Mouse (Mus musculus): ENCODE data around the gene Lrrc8e. TPM values are rescaled to one million over a fixed set of nuclear protein-coding genes. Genes with fewer than 3 reads are reported as not detected.
"Not testable (repeated sequence)": the region's sequence is repeated elsewhere in the genome, so short reads cannot be mapped to it uniquely, and the experiment has no call there.

Lrrc8e gene
- polyA plus RNA-seq, 1 experiment from 2014 or later = 0.97 TPM

- WGBS = 82% methylated on average over 15 of the region's 15 CpGs
- H3K9ac ChIP-seq (ENCODE audit: low read depth, low read length) = peak within 1 kb of the TSS; percentile 46
Observed at GRCm38 (mm10) chr8:4247951-4248540, 21.4 kb downstream of the Lrrc8e start, which contains the start of gene Tgfbr3l. TSS of gene Tgfbr3l (plus strand) at chr8:4248214.

GRCm38 (mm10) chr8:4249213-4249612, 22.6 kb downstream of the Lrrc8e start:
- no peak overlapping the region for H3K4me2 ChIP-seq (ENCODE audit: low read depth, low read length)
- no peak overlapping the region for H3K27ac ChIP-seq (replicated peaks; ENCODE audit: low read depth, low read length)
- H3K9me3 ChIP-seq (ENCODE audit: control insufficient read depth, low read length) = no peaks in the 10 kb centered on the region
- peaks cover 53% of the 10 kb centered on the region for H3K36me3 ChIP-seq (ENCODE audit: control insufficient read depth, insufficient read depth, low read length)
- H3K4me1 ChIP-seq (ENCODE audit: control insufficient read depth, insufficient read depth, low read length) = peaks cover 15% of the 10 kb centered on the region
- H3K4me3 ChIP-seq (ENCODE audit: low read depth, low read length) = no peak overlapping the region
- DNase-seq (ENCODE audit: low spot score) (peak; percentile 31), ATAC-seq (ENCODE audit: low read depth) (no peak)
- peak overlapping the region; percentile 46 for H3K9ac ChIP-seq (ENCODE audit: low read depth, low read length)
- H3K27me3 ChIP-seq (replicated peaks; ENCODE audit: control insufficient read depth, insufficient read depth, low read length) = no peaks in the 10 kb centered on the region
- 7% methylated on average over 23 of the region's 29 CpGs for WGBS

More at GRCm38 (mm10) chr8:4247951-4248540, 21.4 kb downstream of the Lrrc8e start, which contains the start of gene Tgfbr3l:
- ATAC-seq (ENCODE audit: low read depth) (no peak), DNase-seq (ENCODE audit: low spot score) (no peak)
- no peak within 1 kb of the TSS for H3K27ac ChIP-seq (replicated peaks; ENCODE audit: low read depth, low read length)
- H3K4me3 ChIP-seq (ENCODE audit: low read depth, low read length) = no peak within 1 kb of the TSS
- H3K4me2 ChIP-seq (ENCODE audit: low read depth, low read length) = no peak within 1 kb of the TSS
- peaks cover 10% of the 10 kb centered on the region for H3K4me1 ChIP-seq (ENCODE audit: control insufficient read depth, insufficient read depth, low read length)
- H3K36me3 ChIP-seq (ENCODE audit: control insufficient read depth, insufficient read depth, low read length) = peaks cover 64% of the 10 kb centered on the region
- H3K27me3 ChIP-seq (replicated peaks; ENCODE audit: control insufficient read depth, insufficient read depth, low read length) = no peaks in the 10 kb centered on the region
- H3K9me3 ChIP-seq (ENCODE audit: control insufficient read depth, low read length) = no peaks in the 10 kb centered on the region

- peaks cover 53% of the 10 kb centered on the region for H3K36me3 ChIP-seq (ENCODE audit: control insufficient read depth, insufficient read depth, low read length)
- no peaks in the 10 kb centered on the region for H3K9me3 ChIP-seq (ENCODE audit: control insufficient read depth, low read length)
- H3K4me3 ChIP-seq (ENCODE audit: low read depth, low read length) = no peak overlapping the region
- H3K27me3 ChIP-seq (replicated peaks; ENCODE audit: control insufficient read depth, insufficient read depth, low read length) = no peaks in the 10 kb centered on the region
- H3K27ac ChIP-seq (replicated peaks; ENCODE audit: low read depth, low read length) = no peak overlapping the region
- ATAC-seq (ENCODE audit: low read depth) (no peak), DNase-seq (ENCODE audit: low spot score) (peak; percentile 79)
- 29% methylated on average over 24 of the region's 26 CpGs for WGBS
- H3K9ac ChIP-seq (ENCODE audit: low read depth, low read length) = no peak overlapping the region
- H3K4me1 ChIP-seq (ENCODE audit: control insufficient read depth, insufficient read depth, low read length) = peaks cover 15% of the 10 kb centered on the region
- no peak overlapping the region for H3K4me2 ChIP-seq (ENCODE audit: low read depth, low read length)
Observed at GRCm38 (mm10) chr8:4250306-4250970, 23.8 kb downstream of the Lrrc8e start.

GRCm38 (mm10) chr8:4252116-4252760, 25.6 kb downstream of the Lrrc8e start:
- H3K9me3 ChIP-seq (ENCODE audit: control insufficient read depth, low read length) = no peaks in the 10 kb centered on the region
- H3K4me2 ChIP-seq (ENCODE audit: low read depth, low read length) = peak overlapping the region; percentile 80
- ATAC-seq (ENCODE audit: low read depth) = no peak
- peak overlapping the region; percentile 90; the same call in 1 of the 2 replicates for H3K27ac ChIP-seq (replicated peaks; ENCODE audit: low read depth, low read length)
- H3K27me3 ChIP-seq (replicated peaks; ENCODE audit: control insufficient read depth, insufficient read depth, low read length) = no peaks in the 10 kb centered on the region
- peak overlapping the region; percentile 86 for H3K9ac ChIP-seq (ENCODE audit: low read depth, low read length)
- peaks cover 54% of the 10 kb centered on the region for H3K36me3 ChIP-seq (ENCODE audit: control insufficient read depth, insufficient read depth, low read length)
- 48% methylated on average over 8 of the region's 8 CpGs for WGBS
- peaks cover 18% of the 10 kb centered on the region for H3K4me1 ChIP-seq (ENCODE audit: control insufficient read depth, insufficient read depth, low read length)
- peak overlapping the region; percentile 77 for H3K4me3 ChIP-seq (ENCODE audit: low read depth, low read length)
- no peak for DNase-seq (ENCODE audit: low spot score)

GRCm38 (mm10) chr8:4252934-4253841, 26.6 kb downstream of the Lrrc8e start, which contains the start of gene Snapc2:
TSS of gene Snapc2 (plus strand) at chr8:4253080.
- Histone ChIP-seq H3K27ac (replicated peaks; ENCODE audit: low read depth, low read length) (peak within 1 kb of the TSS; percentile 90), H3K4me3 (ENCODE audit: low read depth, low read length) (peak within 1 kb of the TSS; percentile 77), H3K4me1 (ENCODE audit: control insufficient read depth, insufficient read depth, low read length) (peaks cover 18% of the 10 kb centered on the region), H3K27me3 (replicated peaks; ENCODE audit: control insufficient read depth, insufficient read depth, low read length) (no peaks in the 10 kb centered on the region), H3K9ac (ENCODE audit: low read depth, low read length) (peak within 1 kb of the TSS; percentile 86), H3K9me3 (ENCODE audit: control insufficient read depth, low read length) (no peaks in the 10 kb centered on the region), H3K4me2 (ENCODE audit: low read depth, low read length) (peak within 1 kb of the TSS; percentile 80), H3K36me3 (ENCODE audit: control insufficient read depth, insufficient read depth, low read length) (peaks cover 46% of the 10 kb centered on the region)
- DNase-seq (ENCODE audit: low spot score) = peak; percentile 98
- peak; percentile 91 for ATAC-seq (ENCODE audit: low read depth)
- WGBS = under 1% methylated on average over 42 of the region's 69 CpGs

GRCm38 (mm10) chr8:4254001-4254400, 27.4 kb downstream of the Lrrc8e start:
- ATAC-seq (ENCODE audit: low read depth) (no peak), DNase-seq (ENCODE audit: low spot score) (peak; percentile 80)
- 57% methylated on average over 6 of the region's 6 CpGs for WGBS
- Histone ChIP-seq H3K27me3 (replicated peaks; ENCODE audit: control insufficient read depth, insufficient read depth, low read length) (no peaks in the 10 kb centered on the region), H3K4me2 (ENCODE audit: low read depth, low read length) (peak overlapping the region; percentile 80), H3K4me3 (ENCODE audit: low read depth, low read length) (peak overlapping the region; percentile 77), H3K4me1 (ENCODE audit: control insufficient read depth, insufficient read depth, low read length) (peaks cover 15% of the 10 kb centered on the region), H3K9ac (ENCODE audit: low read depth, low read length) (peak overlapping the region; percentile 86), H3K36me3 (ENCODE audit: control insufficient read depth, insufficient read depth, low read length) (peaks cover 38% of the 10 kb centered on the region), H3K27ac (replicated peaks; ENCODE audit: low read depth, low read length) (peak overlapping the region; percentile 90), H3K9me3 (ENCODE audit: control insufficient read depth, low read length) (no peaks in the 10 kb centered on the region)

- DNase-seq (ENCODE audit: low spot score); ATAC-seq (ENCODE audit: low read depth): not testable (repeated sequence)
- 90% methylated on average over 7 of the region's 7 CpGs for WGBS
Observed at GRCm38 (mm10) chr8:4255471-4255870, 28.8 kb downstream of the Lrrc8e start.

GRCm38 (mm10) chr8:4256911-4257310, 30.3 kb downstream of the Lrrc8e start:
- DNase-seq (ENCODE audit: low spot score) = peak; percentile 24
- Histone ChIP-seq H3K9ac (ENCODE audit: low read depth, low read length) (0 out of 2 replicates have a peak overlapping the region, but pooled peaks have one; percentile 22), H3K4me3 (ENCODE audit: low read depth, low read length) (no peak overlapping the region), H3K27me3 (replicated peaks; ENCODE audit: control insufficient read depth, insufficient read depth, low read length) (no peaks in the 10 kb centered on the region), H3K9me3 (ENCODE audit: control insufficient read depth, low read length) (no peaks in the 10 kb centered on the region), H3K4me2 (ENCODE audit: low read depth, low read length) (peak overlapping the region; percentile 75), H3K4me1 (ENCODE audit: control insufficient read depth, insufficient read depth, low read length) (peaks cover 18% of the 10 kb centered on the region; the same call in 1 of the 2 replicates), H3K36me3 (ENCODE audit: control insufficient read depth, insufficient read depth, low read length) (peaks cover 56% of the 10 kb centered on the region), H3K27ac (replicated peaks; ENCODE audit: low read depth, low read length) (0 out of 2 replicates have a peak overlapping the region, but pooled peaks have one; percentile 0)
- WGBS = 43% methylated on average over 4 of the region's 4 CpGs
- ATAC-seq (ENCODE audit: low read depth) = no peak

More at GRCm38 (mm10) chr8:4255471-4255870, 28.8 kb downstream of the Lrrc8e start:
- H3K4me2 ChIP-seq (ENCODE audit: low read depth, low read length); H3K9me3 ChIP-seq (ENCODE audit: control insufficient read depth, low read length); H3K27ac ChIP-seq (replicated peaks; ENCODE audit: low read depth, low read length); H3K27me3 ChIP-seq (replicated peaks; ENCODE audit: control insufficient read depth, insufficient read depth, low read length); H3K4me3 ChIP-seq (ENCODE audit: low read depth, low read length); H3K9ac ChIP-seq (ENCODE audit: low read depth, low read length): not testable (repeated sequence)
- Histone ChIP-seq H3K4me1 (ENCODE audit: control insufficient read depth, insufficient read depth, low read length) (peaks cover 18% of the 10 kb centered on the region), H3K36me3 (ENCODE audit: control insufficient read depth, insufficient read depth, low read length) (peaks cover 42% of the 10 kb centered on the region)
